Mouse (Mus musculus): ENCODE measurements at regions not wholly inside any gene's neighbourhood (a gene's known extent, or its start where the extent isn't known, plus 50 kb on each side); places are given as distances from the start of the nearest gene placed in this dataset.

- no peak for DNase-seq
Measured at GRCm38 (mm10) chr15:17289221-17289620, 560.7 kb downstream of the Cdh9 start.

Data from kidney, postnatal 4 days (tissue).